Mouse (Mus musculus): Measurements from ENCODE around the gene Ccdc175.

Ccdc175 gene

GRCm38 (mm10) chr12:72096966-72097365, 87.9 kb downstream of the Ccdc175 start:
- DNase-seq = no peak

GRCm38 (mm10) chr12:72089802-72090201, 95.0 kb downstream of the Ccdc175 start:
- no peak for DNase-seq

GRCm38 (mm10) chr12:72086166-72086825, 98.5 kb downstream of the Ccdc175 start:
- DNase-seq = peak; percentile 27

GRCm38 (mm10) chr12:72085329-72086165, 99.3 kb downstream of the Ccdc175 start, which contains the start of the genes L3hypdh and Jkamp:
Gene L3hypdh, minus strand, starts transcription at chr12:72085439.
Gene Jkamp, plus strand, starts transcription at chr12:72085589.
- DNase-seq = peak; percentile 100

GRCm38 (mm10) chr12:72085024-72085328, 99.9 kb downstream of the Ccdc175 start:
- DNase-seq = no peak

GRCm38 (mm10) chr12:72084261-72085023, 100.4 kb downstream of the Ccdc175 start:
- DNase-seq = peak; percentile 87

GRCm38 (mm10) chr12:72083265-72083664, 101.6 kb downstream of the Ccdc175 start:
- no peak for DNase-seq

- peak; percentile 60 for DNase-seq
Measured at GRCm38 (mm10) chr12:72082370-72082769, 102.5 kb downstream of the Ccdc175 start.

GRCm38 (mm10) chr12:72081961-72082360, 102.9 kb downstream of the Ccdc175 start:
- DNase-seq = no peak

- DNase-seq = no peak
Measured at GRCm38 (mm10) chr12:72078248-72078647, 106.6 kb downstream of the Ccdc175 start.

GRCm38 (mm10) chr12:72070327-72071269, 114.2 kb downstream of the Ccdc175 start, which contains the start of gene Gpr135:
Gene Gpr135, minus strand, starts transcription at chr12:72071125.
- DNase-seq = peak; percentile 89

GRCm38 (mm10) chr12:72069626-72070326, 115.1 kb downstream of the Ccdc175 start:
- DNase-seq = no peak

- DNase-seq = no peak
Measured at GRCm38 (mm10) chr12:72057780-72058179, 127.0 kb downstream of the Ccdc175 start.

- DNase-seq = no peak
Measured at GRCm38 (mm10) chr12:72053851-72054250, 131.0 kb downstream of the Ccdc175 start.

GRCm38 (mm10) chr12:72053303-72053702, 131.5 kb downstream of the Ccdc175 start:
- DNase-seq = no peak

- no peak for DNase-seq
Measured at GRCm38 (mm10) chr12:72052571-72052970, 132.3 kb downstream of the Ccdc175 start.
